Mouse (Mus musculus) liver, embryonic 14.5 days (tissue): ENCODE data around the gene Plekha7.
A peak's percentile ranks its signal among the peaks of the same experiment; 100 is the strongest.

Experiments used
- CTCF ChIP-seq: IDR thresholded peaks from 2 replicates; pipeline ENCODE4 v1.5.1; 2016; ENCODE audit warnings: antibody characterized with exemption, low read depth, control low read depth
- EP300 ChIP-seq: IDR thresholded peaks from 2 replicates; pipeline ENCODE4 v1.6.1; 2016; ENCODE audit warnings: antibody characterized with exemption, low read depth

GRCm38 (mm10) chr7:116245815-116246695, 62.1 kb downstream of the Plekha7 start:
- peak; percentile 71 for TF ChIP-seq CTCF
- TF ChIP-seq EP300 = no peak
